Mouse (Mus musculus) CH12.LX (cell line): Measurements from ENCODE around the gene Fam229b. TPM values are rescaled to one million over a fixed set of nuclear protein-coding genes. Genes with fewer than 3 reads are reported as not detected.

ENCODE experiments used
- DNase-seq: peaks from one replicate; pipeline ENCODE4 v3.0.0-alpha.2; 2013; ENCODE audit errors: extremely low read depth
- H3K27ac ChIP-seq: 2 replicates; pipeline ENCODE4 v1.5.1; 2012; ENCODE audit warnings: low read depth, mild to moderate bottlenecking, control low read depth, moderate library complexity; ENCODE audit not compliant: insufficient read depth
- H3K27me3 ChIP-seq: replicated peaks from 2 replicates; pipeline ENCODE3; 2012; ENCODE audit warnings: inconsistent platforms
- H3K36me3 ChIP-seq, 2 experiments: replicated peaks in 1 of 2; 2 replicates each; pipeline versions ENCODE3 to v1.6.1; 2012; ENCODE audit warnings: inconsistent platforms in 1 of 2, low read length in 1 of 2, mild to moderate bottlenecking in 1 of 2, mixed read lengths in 1 of 2, moderate library complexity in 1 of 2; ENCODE audit not compliant: control insufficient read depth in 1 of 2, insufficient read depth in 1 of 2
- H3K4me1 ChIP-seq, 2 experiments: 2 replicates each; pipeline ENCODE4 v1.6.1; 2012; ENCODE audit warnings: inconsistent platforms in 1 of 2, moderate library complexity in 1 of 2; ENCODE audit not compliant: insufficient read depth in 2 of 2, control insufficient read depth in 1 of 2
- H3K4me2 ChIP-seq: 2 replicates; pipeline ENCODE4 v1.6.1; 2012; ENCODE audit warnings: low read depth, mild to moderate bottlenecking, control low read depth; ENCODE audit not compliant: poor library complexity, insufficient read depth, severe bottlenecking
- H3K4me3 ChIP-seq, 3 experiments: fragments of 150-350 bp in 1 of 3; sonication (generic) in 1 of 3; replicated peaks in 1 of 3; 2 replicates each; pipeline versions ENCODE3 to v1.5.1; 2011 to 2012; ENCODE audit warnings: low read depth in 2 of 3, low read length in 2 of 3, mild to moderate bottlenecking in 2 of 3, moderate library complexity in 2 of 3, control low read depth in 1 of 3, improper control_type of control experiment in 1 of 3, inconsistent platforms in 1 of 3, mixed read lengths in 1 of 3; ENCODE audit not compliant: poor library complexity in 1 of 3
- H3K79me2 ChIP-seq: replicated peaks from 2 replicates; pipeline ENCODE4 v1.6.1; 2012; ENCODE audit warnings: mild to moderate bottlenecking, moderate library complexity; ENCODE audit not compliant: control insufficient read depth, poor library complexity, insufficient read depth, severe bottlenecking; ENCODE audit errors: extremely low read depth
- H3K9ac ChIP-seq: 2 replicates; pipeline ENCODE4 v1.6.1; 2012; ENCODE audit warnings: low read depth, mild to moderate bottlenecking, control low read depth, moderate library complexity; ENCODE audit not compliant: insufficient read depth
- H3K9me3 ChIP-seq: replicated peaks from 2 replicates; pipeline ENCODE3; 2012; ENCODE audit warnings: low read length, inconsistent platforms, mixed read lengths
- BHLHE40 ChIP-seq: IDR thresholded peaks from 2 replicates; pipeline ENCODE4 v1.6.1; 2011; ENCODE audit warnings: mild to moderate bottlenecking, low read depth, low read length, improper control_type of control experiment
- CHD1 ChIP-seq: IDR thresholded peaks from 2 replicates; pipeline ENCODE4 v1.6.1; 2012; ENCODE audit warnings: low read depth, low read length, improper control_type of control experiment, inconsistent platforms
- CHD2 ChIP-seq: IDR thresholded peaks from 2 replicates; pipeline ENCODE4 v1.6.1; 2011; ENCODE audit warnings: low read length, improper control_type of control experiment
- CTCF ChIP-seq, 2 experiments: IDR thresholded peaks in 1 of 2; conservative IDR thresholded peaks in 1 of 2; 2 replicates each; pipeline ENCODE4 v1.5.1; 2011 to 2012; ENCODE audit warnings: low read depth in 2 of 2, low read length in 2 of 2, improper control_type of control experiment in 1 of 2, inconsistent platforms in 1 of 2, mild to moderate bottlenecking in 1 of 2, moderate library complexity in 1 of 2
- E2F4 ChIP-seq: IDR thresholded peaks from 2 replicates; pipeline ENCODE4 v1.6.1; 2011; ENCODE audit warnings: low read depth, low read length, improper control_type of control experiment; ENCODE audit not compliant: insufficient replicate concordance
- EP300 ChIP-seq: IDR thresholded peaks from 2 replicates; pipeline ENCODE4 v1.6.1; 2011; ENCODE audit warnings: low read length, improper control_type of control experiment
- JUND ChIP-seq: conservative IDR thresholded peaks from 2 replicates; pipeline ENCODE4 v1.6.1; 2011; ENCODE audit warnings: low read depth, low read length, improper control_type of control experiment
- MAFK ChIP-seq: IDR thresholded peaks from 2 replicates; pipeline ENCODE4 v1.6.1; 2011; ENCODE audit warnings: low read length, improper control_type of control experiment; ENCODE audit not compliant: insufficient replicate concordance
- MAZ ChIP-seq: IDR thresholded peaks from 2 replicates; pipeline ENCODE4 v1.6.1; 2012; ENCODE audit warnings: low read depth, mild to moderate bottlenecking, inconsistent platforms, low read length, improper control_type of control experiment, moderate library complexity
- MEF2A ChIP-seq: IDR thresholded peaks from 2 replicates; pipeline ENCODE4 v1.6.1; 2014; ENCODE audit warnings: low read depth, mild to moderate bottlenecking, inconsistent platforms, low read length, improper control_type of control experiment, borderline replicate concordance
- MYC ChIP-seq: IDR thresholded peaks from 2 replicates; pipeline ENCODE4 v1.6.1; 2011; ENCODE audit warnings: low read depth, mild to moderate bottlenecking, improper control_type of control experiment, low read length
- NRF1 ChIP-seq: IDR thresholded peaks from 2 replicates; pipeline ENCODE4 v1.6.1; 2014; ENCODE audit warnings: low read depth, mild to moderate bottlenecking, inconsistent platforms, low read length, improper control_type of control experiment, moderate library complexity
- PAX5 ChIP-seq: IDR thresholded peaks from 2 replicates; pipeline ENCODE4 v1.6.1; 2012; ENCODE audit warnings: low read length, inconsistent platforms, mixed read lengths
- POLR2A ChIP-seq: IDR thresholded peaks from 2 replicates; pipeline ENCODE4 v1.6.1; 2011; ENCODE audit warnings: low read depth, mild to moderate bottlenecking, improper control_type of control experiment, low read length
- RAD21 ChIP-seq: IDR thresholded peaks from 2 replicates; pipeline ENCODE4 v1.6.1; 2011; ENCODE audit warnings: low read depth, mild to moderate bottlenecking, low read length, improper control_type of control experiment, moderate library complexity
- SIN3A ChIP-seq: IDR thresholded peaks from 2 replicates; pipeline ENCODE4 v1.6.1; 2012; ENCODE audit warnings: low read length, improper control_type of control experiment, inconsistent platforms
- TBP ChIP-seq: conservative IDR thresholded peaks from 2 replicates; pipeline ENCODE4 v1.6.1; 2011; ENCODE audit warnings: low read depth, low read length, improper control_type of control experiment
- TCF12 ChIP-seq: IDR thresholded peaks from 2 replicates; pipeline ENCODE4 v1.6.1; 2014; ENCODE audit warnings: low read depth, mild to moderate bottlenecking, inconsistent platforms, low read length, improper control_type of control experiment
- UBTF ChIP-seq: IDR thresholded peaks from 2 replicates; pipeline ENCODE4 v1.6.1; 2012; ENCODE audit warnings: low read depth, mild to moderate bottlenecking, inconsistent platforms, low read length, improper control_type of control experiment, moderate library complexity
- USF1 ChIP-seq: IDR thresholded peaks from 2 replicates; pipeline ENCODE4 v1.6.1; 2014; ENCODE audit warnings: low read depth, mild to moderate bottlenecking, inconsistent platforms, low read length, improper control_type of control experiment
- ZC3H11A ChIP-seq: IDR thresholded peaks from 2 replicates; pipeline ENCODE4 v1.6.1; 2012; ENCODE audit warnings: low read depth, mild to moderate bottlenecking, inconsistent platforms, low read length, improper control_type of control experiment
- ZKSCAN1 ChIP-seq: IDR thresholded peaks from 2 replicates; pipeline ENCODE4 v1.6.1; 2012; ENCODE audit warnings: low read depth, inconsistent platforms, low read length, improper control_type of control experiment, borderline replicate concordance
- ZMIZ1 ChIP-seq: IDR thresholded peaks from 2 replicates; pipeline ENCODE4 v1.6.1; 2012; ENCODE audit warnings: low read depth, mild to moderate bottlenecking, inconsistent platforms, low read length, improper control_type of control experiment
- dilution Hi-C: fragments of 300-500 bp; cut with MboI; formaldehyde crosslinking; loops from 2 replicates; pipeline ENCODE4 v1.14.3; 2020; ENCODE audit warnings: low sequenced_read_pairs; ENCODE audit not compliant: extremely low pct_unique_long_range_greater_than_20kb, extremely low pct_ligation_motif_present
- in situ Hi-C: fragments of 300-500 bp; cut with MboI; formaldehyde crosslinking; loops from 3 replicates; pipeline ENCODE4 v1.14.3; 2019; ENCODE audit warnings: low sequenced_read_pairs, low pct_ligation_motif_present, low pct_unique_long_range_greater_than_20kb, mixed read lengths
- polyA plus RNA-seq: library from polyadenylated mRNA; unstranded; fragments of >175 nt; gene quantifications from 2 replicates; pipeline ENCODE4 v1.2.1, GENCODE M21; 2012; ENCODE audit warnings: low read depth; ENCODE audit not compliant: insufficient read length
- total RNA-seq, 2 experiments: library from RNA; depleted of rRNA; stranded (reverse); fragments of 300-350 nt in 1 of 2; fragments of >200 nt in 1 of 2; gene quantifications; 2 replicates each; pipeline ENCODE4 v1.2.3; 2012 to 2014

The Fam229b gene
- total and polyA plus RNA-seq, 3 experiments, result 6.9 to 17.3 (median 11.2) TPM

GRCm38 (mm10) chr10:39106413-39106812, 27.3 kb downstream of the Fam229b start:
- no peaks in the 10 kb centered on the region for H3K27me3 ChIP-seq
- in situ Hi-C loops (no loop called here), dilution Hi-C loops (no loop called here)
- no peaks in the 10 kb centered on the region for H3K79me2 ChIP-seq
- no peak overlapping the region for H3K4me3 ChIP-seq
- no peaks in the 10 kb centered on the region for H3K9me3 ChIP-seq
- peaks cover 0 to 18% of the 10 kb centered on the region in 2 experiments; a peak in 2 of 4 replicates for H3K4me1 ChIP-seq
- TF ChIP-seq TCF12, result no peak
- no peak for DNase-seq
- H3K4me2 ChIP-seq, result no peak overlapping the region
- H3K27ac ChIP-seq, result no peak overlapping the region
- no peaks in the 10 kb centered on the region for H3K36me3 ChIP-seq
- no peak overlapping the region for H3K9ac ChIP-seq

GRCm38 (mm10) chr10:39104803-39105449, 28.8 kb downstream of the Fam229b start:
- no peak overlapping the region for H3K4me3 ChIP-seq
- TF ChIP-seq CTCF (conservative IDR thresholded peaks at IDR 0.05 in 1 of 2, IDR thresholded peaks at IDR 0.05 in 1 of 2; ENCODE audit: low read depth in 2 of 2, low read length in 2 of 2), result no peak
- no peak for TF ChIP-seq JUND
- no peak for TF ChIP-seq ZC3H11A
- no peak for TF ChIP-seq PAX5
- TF ChIP-seq BHLHE40, result no peak
- TF ChIP-seq RAD21, result peak; percentile 19
- no peak overlapping the region for H3K4me2 ChIP-seq
- H3K36me3 ChIP-seq, result no peaks in the 10 kb centered on the region
- H3K79me2 ChIP-seq, result no peaks in the 10 kb centered on the region
- no peak overlapping the region for H3K9ac ChIP-seq
- DNase-seq, result no peak
- no peak overlapping the region for H3K27ac ChIP-seq
- no peaks in the 10 kb centered on the region for H3K27me3 ChIP-seq
- in situ Hi-C loops, result no loop called here
- H3K4me1 ChIP-seq, result peaks cover 0 to 14% of the 10 kb centered on the region in 2 experiments; a peak in 2 of 4 replicates
- H3K9me3 ChIP-seq, result no peaks in the 10 kb centered on the region
- dilution Hi-C loops, result no loop called here

GRCm38 (mm10) chr10:39098746-39099145, 35.0 kb downstream of the Fam229b start:
- dilution Hi-C loops, result no loop called here
- TF ChIP-seq MYC, result no peak
- no peak for TF ChIP-seq USF1
- no peak for TF ChIP-seq TBP
- no peak for TF ChIP-seq ZC3H11A
- TF ChIP-seq EP300, result no peak
- TF ChIP-seq ZKSCAN1, result no peak
- no peak for TF ChIP-seq NRF1
- no peak for TF ChIP-seq CHD1
- TF ChIP-seq BHLHE40, result no peak
- no peak for TF ChIP-seq MAZ
- TF ChIP-seq SIN3A, result no peak
- no peak for TF ChIP-seq ZMIZ1
- TF ChIP-seq UBTF, result no peak
- no peak for TF ChIP-seq MEF2A
- TF ChIP-seq MAFK, result no peak
- no peak for TF ChIP-seq E2F4
- TF ChIP-seq POLR2A, result no peak
- no peak for TF ChIP-seq JUND
- no peak for TF ChIP-seq CHD2
- TF ChIP-seq RAD21, result no peak
- in situ Hi-C loops, result no loop called here

More at GRCm38 (mm10) chr10:39098746-39099145, 35.0 kb downstream of the Fam229b start:
- H3K36me3 ChIP-seq, result no peaks in the 10 kb centered on the region
- no peaks in the 10 kb centered on the region for H3K27me3 ChIP-seq
- no peak overlapping the region for H3K9ac ChIP-seq
- no peak overlapping the region for H3K4me3 ChIP-seq
- H3K27ac ChIP-seq, result no peak overlapping the region
- H3K4me1 ChIP-seq, result peaks cover 0 to 5% of the 10 kb centered on the region in 2 experiments; a peak in 1 of 4 replicates
- DNase-seq, result no peak
- no peak overlapping the region for H3K4me2 ChIP-seq
- H3K79me2 ChIP-seq, result no peaks in the 10 kb centered on the region
- H3K9me3 ChIP-seq, result no peaks in the 10 kb centered on the region
